Mouse (Mus musculus) MEL (cell line): Measurements from ENCODE around the gene Ctu2.

ENCODE experiments used
- BHLHE40 ChIP-seq: IDR thresholded peaks from 2 replicates; pipeline ENCODE4 v1.6.1; 2012; ENCODE audit warnings: low read depth, mild to moderate bottlenecking, inconsistent platforms, low read length, improper control_type of control experiment, borderline replicate concordance
- GATA1 ChIP-seq: IDR thresholded peaks from 2 replicates; pipeline ENCODE4 v1.6.1; 2011; ENCODE audit warnings: low read depth, low read length, improper control_type of control experiment

- TF ChIP-seq GATA1: no peak
- TF ChIP-seq BHLHE40: no peak
Measured at GRCm38 (mm10) chr8:122433269-122433905, 42.6 kb upstream of the Ctu2 start.
